Mouse (Mus musculus) embryonic facial prominence, embryonic 13.5 days (tissue): ENCODE data around the gene Exph5. TPM values are rescaled to one million over a fixed set of nuclear protein-coding genes. Genes with fewer than 3 reads are reported as not detected.

Experiments
- microRNA-seq: library from miRNA; unstranded; fragments of <30 nt; microRNA quantifications from one replicate; pipeline ENCODE4, GENCODE M21; 2016
- polyA plus RNA-seq: library from polyadenylated mRNA; unstranded; fragments of >200 nt; fragmentation: Nextera tagmentation; extraction: Ambion mirVana; gene quantifications from 2 replicates; pipeline ENCODE4 v1.2.1, GENCODE M21; 2015

The Exph5 gene
- polyA plus RNA-seq, 1 experiment from 2014 or later = 1.5 TPM

Small RNA genes within 50 kb of the gene (microRNA-seq; reads per million reads assigned to microRNA genes)
- not detected for gene Mir130c

Other genes with a start within 250 kb of the Exph5 start
- gene Ddx10, start 53.6 kb upstream of the Exph5 start, polyA plus RNA-seq = 28.4 and 28.7 TPM in 2 replicates
- gene Kdelc2, start 82.4 kb downstream of the Exph5 start, polyA plus RNA-seq = 20.7 TPM in 2 replicates
- gene 4930550C14Rik, start 100.7 kb downstream of the Exph5 start, polyA plus RNA-seq = 1.1 and 2.0 TPM in 2 replicates
- 20.3 and 22.0 TPM in 2 replicates for gene Atm, start 235.1 kb downstream of the Exph5 start, polyA plus RNA-seq
- 21.9 and 22.6 TPM in 2 replicates for gene Npat, start 235.4 kb downstream of the Exph5 start, polyA plus RNA-seq